Mouse (Mus musculus): ENCODE measurements around the gene Lman1l.

DNA sequence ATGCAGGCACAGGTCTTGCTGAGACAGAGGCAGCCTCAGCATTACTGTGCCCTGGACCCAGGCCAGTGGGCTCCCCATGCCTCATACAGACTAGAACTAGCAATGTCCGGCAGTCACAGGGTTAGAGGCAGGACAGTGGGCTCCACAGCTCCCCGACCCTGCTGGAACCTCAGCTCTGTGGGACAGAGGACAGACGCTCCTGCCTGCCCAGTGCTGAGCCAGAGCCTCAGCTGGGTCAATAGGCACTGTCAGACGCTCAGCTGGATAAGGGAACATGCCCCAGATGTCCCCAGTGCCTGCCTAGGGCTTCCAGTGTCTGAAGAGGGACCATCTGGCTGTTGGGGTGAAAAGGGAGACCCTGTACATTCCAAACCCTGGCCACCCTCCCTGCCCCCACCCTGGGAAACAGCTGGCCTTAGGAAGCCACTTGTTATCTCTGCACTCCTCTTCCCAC is 22.6 kb downstream of the Lman1l start:
- no peak for TF ChIP-seq POLR2A (IDR thresholded peaks at IDR 0.05; ENCODE audit: borderline replicate concordance, control insufficient read depth, low read depth, low read length)
- TF ChIP-seq CTCF (IDR thresholded peaks at IDR 0.05; ENCODE audit: control insufficient read depth, insufficient read depth, low read length) = no peak
